Mouse (Mus musculus): ENCODE results near the gene Fbxo6.
A peak's percentile ranks its signal among the peaks of the same experiment; 100 is the strongest.
"Not testable (repeated sequence)": the region's sequence is repeated elsewhere in the genome, so short reads cannot be mapped to it uniquely, and the experiment has no call there.

DNA sequence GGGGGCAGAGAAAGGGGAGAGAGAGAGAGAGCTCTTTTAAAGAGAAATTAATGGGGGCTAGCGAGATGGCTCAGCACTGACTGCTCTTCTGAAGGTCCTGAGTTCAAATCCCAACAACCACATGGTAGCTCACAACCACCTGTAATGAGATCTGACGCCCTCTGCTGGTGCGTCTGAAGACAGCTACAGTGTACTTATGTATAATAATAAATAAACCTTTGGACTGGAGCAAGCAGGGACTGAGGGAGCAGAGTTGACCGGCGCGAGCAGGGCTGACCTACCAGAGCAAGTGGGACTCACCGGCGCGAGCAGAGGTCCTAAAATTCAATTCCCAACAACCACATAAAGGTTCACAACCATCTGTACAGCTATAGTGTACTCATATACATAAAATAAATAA, 32.4 kb downstream of the Fbxo6 start:
- peak; percentile 38; the same call in 1 of the 2 replicates for TF ChIP-seq CTCF (IDR thresholded peaks at IDR 0.05; ENCODE audit: low read depth)
- TF ChIP-seq EP300 (optimal IDR thresholded peaks at IDR 0.05): not testable (repeated sequence)
